Mouse (Mus musculus) cerebellum, postnatal 14 days (tissue): ENCODE results near the gene Rpl38.

ENCODE experiments used
- DNase-seq, 2 experiments: peaks; one replicate each; pipeline ENCODE4 v3.0.0; 2021; ENCODE audit warnings: mixed read lengths in 2 of 2

Rpl38 gene

GRCm38 (mm10) chr11:114706358-114706757, 38.0 kb downstream of the Rpl38 start:
- DNase-seq, result no peak

GRCm38 (mm10) chr11:114711393-114711792, 43.1 kb downstream of the Rpl38 start:
- DNase-seq, result no peak

- no peak for DNase-seq
These were observed 43.5 kb downstream of the Rpl38 start for GRCm38 (mm10) chr11:114711861-114712260.

GRCm38 (mm10) chr11:114714526-114714925, 46.2 kb downstream of the Rpl38 start:
- peak; percentile 42 to 54 for DNase-seq

GRCm38 (mm10) chr11:114715531-114715930, 47.2 kb downstream of the Rpl38 start:
- DNase-seq, result no peak

GRCm38 (mm10) chr11:114720535-114720934, 52.2 kb downstream of the Rpl38 start:
- no peak for DNase-seq
